Mouse (Mus musculus) hindlimb bud, embryonic 11.5 days (tissue): Measurements from ENCODE around the gene Rabep2.

Experiments
- DNase-seq: peaks from one replicate; pipeline ENCODE4 v3.0.0-alpha.2; 2012; ENCODE audit warnings: low read depth, low spot score; ENCODE audit errors: extremely low spot score

The Rabep2 gene

DNA sequence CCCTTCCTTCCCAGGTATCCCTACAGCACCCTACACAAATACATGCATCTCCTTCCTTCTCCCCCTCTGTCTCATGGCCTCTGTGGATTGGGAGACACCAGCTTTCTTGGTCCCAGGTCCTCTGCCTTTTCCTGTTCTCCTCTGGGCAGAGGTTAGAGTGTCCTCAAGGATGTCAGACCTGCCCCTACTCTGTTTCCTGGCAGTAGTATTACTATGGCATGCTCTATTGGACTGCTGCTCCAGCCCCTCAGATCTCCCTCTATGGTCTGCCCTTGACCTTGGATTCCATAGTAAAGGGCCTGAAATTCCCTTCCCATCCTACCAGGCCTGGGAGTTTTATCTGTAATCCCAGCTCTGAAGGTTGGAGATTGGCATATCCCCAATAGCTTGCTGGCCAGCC lies 1.6 kb downstream of the Rabep2 start:
- DNase-seq, result no peak

- DNase-seq, result no peak
Observed at GRCm38 (mm10) chr7:126434726-126435125, 6.2 kb downstream of the Rabep2 start.

- DNase-seq, result no peak
Observed at GRCm38 (mm10) chr7:126435801-126436200, 7.2 kb downstream of the Rabep2 start.

DNA sequence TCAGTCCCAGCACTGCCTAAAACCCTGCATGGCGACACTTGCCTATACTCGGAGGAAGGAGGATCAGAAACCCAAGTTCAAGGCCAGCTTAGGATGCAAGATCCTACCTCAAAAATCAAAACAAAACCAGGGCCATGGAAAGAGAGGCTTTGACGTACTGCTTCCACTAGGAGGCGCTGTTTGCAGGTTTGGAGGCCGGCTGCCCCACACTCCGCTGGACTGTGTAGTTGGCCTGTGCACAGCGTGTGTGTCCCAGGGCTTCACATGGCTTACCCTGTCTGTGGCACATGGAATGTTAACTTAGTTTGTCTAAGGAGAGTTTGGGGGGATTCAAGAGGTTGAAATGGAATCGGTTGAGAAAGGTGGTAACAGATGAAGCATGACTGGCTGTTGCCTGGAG lies 8.3 kb downstream of the Rabep2 start:
- DNase-seq, result peak; percentile 28

GRCm38 (mm10) chr7:126440134-126440533 lies 11.6 kb downstream of the Rabep2 start:
- no peak for DNase-seq

DNA sequence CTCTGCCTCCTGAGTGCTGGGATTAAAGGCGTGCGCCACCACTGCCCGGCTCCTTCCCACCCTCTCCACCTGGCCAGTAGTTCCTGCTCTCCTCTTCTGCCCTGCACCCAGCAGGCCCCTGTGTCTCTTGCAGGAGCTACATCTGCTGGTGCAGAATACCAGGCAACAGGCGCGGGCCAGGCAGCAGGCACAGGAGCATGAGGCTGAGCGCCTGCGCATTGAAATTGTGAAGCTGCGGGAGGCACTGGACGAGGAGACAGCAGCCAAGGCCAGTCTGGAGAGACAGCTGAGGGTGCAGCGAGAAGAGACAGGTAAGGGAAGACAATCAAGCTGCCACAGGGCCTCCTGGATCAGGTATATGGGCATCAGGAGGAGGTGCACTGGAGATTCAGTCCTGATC lies 15.4 kb downstream of the Rabep2 start:
- DNase-seq, result no peak

DNA sequence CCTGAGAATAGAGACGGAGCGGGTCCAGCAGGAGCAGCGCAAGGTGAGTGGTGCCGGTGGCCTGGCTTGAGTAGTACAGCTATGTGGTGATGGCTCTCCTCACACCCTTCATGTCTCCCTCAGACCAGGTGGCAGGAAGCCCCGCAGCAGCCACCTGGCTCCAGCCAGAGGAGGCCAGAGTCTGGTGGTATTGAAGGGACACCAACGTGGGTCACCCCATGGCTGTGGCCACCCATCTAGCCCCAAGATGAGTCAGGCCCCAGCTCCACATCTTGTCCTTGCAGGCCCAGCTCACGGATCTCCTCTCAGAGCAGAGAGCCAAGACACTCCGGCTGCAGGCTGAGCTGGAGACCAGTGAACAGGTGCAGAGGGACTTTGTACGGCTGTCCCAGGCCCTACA lies 16.0 kb downstream of the Rabep2 start:
- no peak for DNase-seq

DNA sequence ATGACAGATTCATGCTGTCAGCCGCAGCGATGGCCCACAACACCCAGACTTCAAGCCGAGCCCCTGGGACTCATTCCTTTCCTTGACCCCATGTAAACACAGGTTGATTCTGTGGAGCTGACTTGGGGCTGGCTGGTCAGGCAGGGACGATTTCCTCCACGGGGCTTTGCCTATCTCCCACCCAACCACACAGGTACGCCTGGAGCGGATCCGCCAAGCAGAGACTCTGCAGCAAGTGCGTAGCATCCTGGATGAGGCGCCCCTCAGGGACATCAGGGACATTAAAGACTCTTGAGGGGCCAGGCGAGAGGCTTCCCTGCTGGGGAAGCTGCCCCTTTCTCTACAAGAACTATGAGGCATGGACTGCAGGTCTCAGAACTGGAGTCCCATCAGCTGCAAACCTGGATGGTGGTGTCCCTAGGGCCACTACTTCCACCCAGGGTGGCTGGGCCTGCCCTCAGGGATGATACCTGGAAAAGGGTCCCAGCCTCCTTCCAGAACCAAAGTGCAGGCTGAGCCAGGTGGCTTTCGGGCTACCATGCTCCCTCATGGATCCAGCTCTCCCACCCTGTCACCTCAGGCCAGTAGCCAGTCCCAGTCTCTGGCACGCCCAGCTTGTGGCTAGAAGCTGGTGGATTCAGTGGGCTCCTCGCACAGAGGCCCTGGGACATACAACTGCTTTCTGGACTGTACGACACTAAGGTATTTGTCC lies 16.7 kb downstream of the Rabep2 start:
- DNase-seq, result no peak

DNA sequence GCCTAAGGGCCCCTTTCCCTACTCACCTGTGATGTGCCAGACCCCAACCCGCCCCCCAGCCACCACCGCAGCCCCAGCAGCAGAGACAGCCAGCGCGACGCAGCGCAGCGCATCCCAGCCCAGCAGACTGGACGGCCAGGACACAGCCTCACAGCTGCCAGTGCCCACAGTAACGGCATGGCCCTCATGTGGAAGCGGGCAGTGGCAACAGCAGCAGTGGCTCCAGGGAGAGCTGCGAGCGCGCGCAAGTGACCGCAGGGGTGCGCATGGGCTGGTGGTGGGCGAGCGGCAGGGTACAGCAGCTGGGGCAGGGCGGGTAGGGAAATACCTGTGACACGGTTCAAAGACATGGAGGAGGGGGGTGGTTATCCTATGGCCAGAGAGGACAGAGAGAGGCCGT lies 17.7 kb downstream of the Rabep2 start:
- no peak for DNase-seq

DNA sequence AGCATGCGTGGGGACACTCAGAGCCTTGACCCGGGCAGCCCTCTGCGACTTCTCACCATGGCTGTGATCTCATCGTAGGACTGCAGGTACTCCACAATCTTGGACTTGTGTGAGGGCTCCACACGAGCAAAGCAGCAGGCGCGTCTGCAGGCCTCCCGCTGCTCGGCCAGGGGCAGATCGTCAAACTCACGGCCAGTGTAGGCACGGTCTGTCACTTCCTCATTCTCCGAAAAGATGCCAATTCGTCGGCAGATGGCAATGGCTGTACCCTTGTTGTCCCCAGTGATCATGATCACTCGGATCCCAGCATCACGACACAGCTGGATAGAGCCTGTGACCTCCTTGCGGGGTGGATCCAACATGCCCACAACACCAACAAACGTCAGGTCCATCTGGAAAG lies 19.9 kb downstream of the Rabep2 start:
- no peak for DNase-seq

DNA sequence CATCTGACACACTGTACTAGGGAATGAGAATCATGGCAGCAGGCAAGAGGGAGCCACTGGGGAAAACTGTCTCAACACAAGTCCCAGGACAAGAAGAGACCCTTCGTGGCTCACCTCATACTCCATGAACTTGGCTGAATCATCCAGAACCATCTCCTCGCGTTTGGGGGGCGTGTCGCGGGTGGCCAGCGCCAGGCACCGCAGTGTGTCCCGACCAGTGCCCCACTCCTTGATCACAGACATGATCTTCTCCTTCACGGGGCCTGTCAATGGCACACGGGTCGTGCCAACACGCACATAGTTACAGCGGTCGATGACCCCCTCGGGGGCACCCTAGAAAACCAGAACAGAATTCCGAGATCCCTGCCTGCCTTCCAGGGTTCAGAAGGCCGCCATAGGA lies 21.4 kb downstream of the Rabep2 start:
- no peak for DNase-seq

GRCm38 (mm10) chr7:126450641-126451040 lies 22.1 kb downstream of the Rabep2 start:
- no peak for DNase-seq

- DNase-seq, result no peak
Observed at GRCm38 (mm10) chr7:126452244-126452643, 23.7 kb downstream of the Rabep2 start.

DNA sequence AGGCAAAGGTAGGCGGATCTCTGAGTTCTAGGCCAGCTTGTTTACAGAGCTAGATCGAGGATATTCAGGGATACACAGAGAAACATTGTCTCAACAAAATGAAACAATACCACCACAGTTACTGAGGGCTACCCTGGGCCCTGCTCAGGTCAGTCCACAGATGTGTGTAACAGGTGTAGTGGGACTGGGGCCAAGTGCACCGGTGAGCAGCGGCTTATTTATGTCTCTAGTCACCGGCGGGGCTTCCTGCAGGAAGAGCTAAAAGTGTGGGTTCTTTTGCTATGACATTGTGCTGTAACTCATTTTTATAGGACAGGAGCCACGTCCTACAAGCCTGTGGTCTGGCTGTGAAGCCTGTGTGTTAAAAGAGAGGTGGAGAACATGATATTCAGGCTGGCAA lies 25.3 kb downstream of the Rabep2 start:
- no peak for DNase-seq

- DNase-seq, result no peak
Observed at GRCm38 (mm10) chr7:126455242-126455641, 26.7 kb downstream of the Rabep2 start.

DNA sequence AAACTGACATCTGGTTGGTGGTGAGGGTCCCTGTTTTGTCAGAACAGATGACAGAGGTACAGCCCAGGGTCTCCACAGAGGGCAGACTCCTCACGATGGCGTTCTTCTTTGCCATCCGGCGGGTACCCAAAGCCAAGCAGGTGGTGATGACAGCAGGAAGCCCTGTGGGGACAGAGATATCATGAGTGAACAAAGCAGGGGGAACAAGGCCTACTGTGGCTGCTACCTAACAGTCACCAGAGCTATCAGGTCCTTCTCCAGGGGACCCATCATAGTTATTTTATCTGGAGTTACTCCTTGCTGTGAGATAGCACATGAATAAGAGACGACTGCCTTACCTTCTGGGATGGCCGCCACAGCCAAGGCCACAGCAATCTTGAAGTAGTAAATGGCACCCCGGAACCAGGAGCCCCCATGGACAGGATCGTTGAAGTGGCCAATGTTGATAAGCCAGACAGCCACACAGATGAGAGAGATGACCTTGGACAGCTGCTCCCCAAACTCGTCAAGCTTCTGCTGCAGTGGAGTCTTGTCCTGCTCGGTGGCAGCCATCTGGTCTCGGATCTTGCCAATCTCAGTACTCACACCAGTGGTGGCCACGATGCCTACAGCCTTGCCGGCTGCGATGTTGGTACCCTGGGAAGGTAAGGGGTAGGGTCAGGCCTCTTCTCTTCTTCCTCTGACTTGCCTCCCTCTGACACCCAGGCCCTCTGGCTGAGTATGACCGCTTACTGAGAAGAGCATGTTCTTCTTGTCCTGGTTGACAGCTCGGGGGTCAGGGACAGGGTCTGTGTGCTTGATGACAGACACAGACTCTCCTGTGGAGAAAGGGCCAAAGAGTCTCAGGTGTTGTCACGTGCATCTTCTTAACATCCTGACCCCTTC lies 28.1 kb downstream of the Rabep2 start:
- DNase-seq, result no peak

DNA sequence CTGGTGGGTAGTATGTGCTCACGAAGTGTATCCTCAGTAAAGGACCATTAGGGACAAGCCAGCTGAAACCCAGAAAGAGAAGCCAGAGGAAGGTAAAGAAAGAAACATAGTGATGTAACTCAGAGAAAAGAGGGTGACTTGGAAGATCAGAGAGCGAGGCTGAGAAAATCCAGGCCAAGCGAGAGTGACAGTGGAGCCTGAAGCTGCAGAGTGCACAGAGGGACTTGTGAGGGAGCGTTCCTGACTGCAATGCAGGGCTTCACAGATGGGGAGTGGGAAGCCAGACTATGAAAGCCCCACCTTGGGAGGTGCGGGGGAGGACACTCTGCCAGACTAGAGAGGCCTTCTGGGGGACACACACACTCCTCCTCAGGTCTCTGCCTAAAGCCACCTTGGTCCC lies 29.7 kb downstream of the Rabep2 start:
- DNase-seq, result no peak

GRCm38 (mm10) chr7:126458844-126459618 lies 30.5 kb downstream of the Rabep2 start:
- DNase-seq, result no peak

GRCm38 (mm10) chr7:126460623-126461399 lies 32.3 kb downstream of the Rabep2 start:
- DNase-seq, result no peak

- DNase-seq, result no peak
Observed at GRCm38 (mm10) chr7:126461626-126462025, 33.1 kb downstream of the Rabep2 start.

- DNase-seq, result no peak
Observed at GRCm38 (mm10) chr7:126463004-126463403, 34.4 kb downstream of the Rabep2 start, which contains the start of gene Atp2a1. Gene Atp2a1, minus strand, starts transcription at chr7:126463108.
